Mouse (Mus musculus): ENCODE measurements around the gene Map3k6. TPM values are rescaled to one million over a fixed set of nuclear protein-coding genes. Genes with fewer than 3 reads are reported as not detected.
A peak's percentile ranks its signal among the peaks of the same experiment; 100 is the strongest.

Gene Map3k6
- total RNA-seq, 2 experiments from 2014 or later = 0.19 to 4.1 TPM

DNA sequence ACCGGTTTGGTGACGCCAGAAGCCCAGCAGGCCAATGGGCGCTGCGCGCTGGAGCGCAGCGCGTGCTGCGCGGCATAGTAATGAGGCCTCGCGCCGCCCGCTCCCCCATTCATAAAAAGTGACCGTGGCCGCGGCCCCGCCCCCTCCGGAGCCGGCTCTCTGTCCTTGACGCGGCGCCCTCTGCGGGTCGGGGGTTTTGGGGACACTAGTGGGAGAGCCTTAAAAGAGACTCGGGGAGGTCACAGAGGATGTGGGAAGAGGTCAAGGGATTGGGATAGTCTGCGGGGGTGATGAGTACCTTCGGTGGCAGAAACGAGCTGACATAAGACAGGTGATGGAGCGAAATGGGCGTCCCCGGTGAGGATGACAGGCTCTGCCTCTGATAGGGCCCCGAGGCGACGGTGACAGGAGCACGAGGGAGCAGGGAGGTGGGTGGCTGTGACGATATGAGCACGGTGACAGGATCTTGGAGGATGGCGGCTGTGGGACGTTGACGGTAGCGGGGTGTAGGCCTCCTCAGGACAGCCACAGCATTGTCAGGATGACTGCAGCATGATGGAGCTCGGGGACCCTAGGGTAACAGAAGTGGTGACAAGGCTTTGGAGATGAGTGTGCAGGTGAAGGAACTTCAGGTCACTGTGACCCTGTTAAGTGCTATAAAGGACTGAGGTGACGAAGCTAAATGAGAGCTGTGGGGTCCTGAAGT lies 27.9 kb upstream of the Map3k6 start:
- peak; percentile 81 for ATAC-seq (replicated peaks; ENCODE audit: poor library complexity, severe bottlenecking)

DNA sequence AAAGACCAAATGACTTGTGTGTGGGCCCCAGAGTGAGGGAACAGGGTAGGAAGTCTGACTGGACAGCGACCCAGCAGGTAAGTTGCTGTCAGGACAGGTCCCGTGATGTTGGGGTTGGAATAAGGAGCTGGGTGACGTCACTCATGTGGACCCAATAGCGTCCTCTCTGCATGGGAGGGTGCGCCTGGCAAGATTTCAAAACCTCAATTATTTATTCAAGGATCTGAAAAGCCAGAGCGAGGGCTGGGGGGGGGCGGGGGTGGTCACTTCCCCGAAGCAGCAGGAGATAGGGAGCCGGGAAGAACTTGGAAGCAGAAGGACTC lies 27.4 kb upstream of the Map3k6 start:
- no peak for ATAC-seq (replicated peaks; ENCODE audit: poor library complexity, severe bottlenecking)

DNA sequence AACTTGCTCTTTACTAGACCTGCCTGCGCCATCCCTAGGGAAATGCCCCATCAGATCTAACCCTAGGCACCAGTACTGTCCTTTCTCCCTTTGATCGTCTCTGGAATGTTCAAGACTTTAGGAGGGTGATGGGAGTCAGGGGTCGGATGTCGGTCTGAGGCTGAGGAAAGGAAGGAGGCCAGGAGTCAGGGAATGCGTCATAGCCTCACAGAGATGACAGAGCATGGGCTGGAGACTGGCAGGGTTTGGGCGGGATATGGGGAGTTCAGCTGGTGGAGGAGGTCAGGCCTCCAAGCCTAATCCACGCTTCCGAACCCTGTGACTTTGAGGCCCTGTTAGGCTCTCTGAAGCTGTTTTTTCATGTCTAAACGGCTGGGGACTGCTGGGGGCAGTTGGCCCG lies 27.0 kb upstream of the Map3k6 start:
- no peak for ATAC-seq (replicated peaks; ENCODE audit: poor library complexity, severe bottlenecking)

DNA sequence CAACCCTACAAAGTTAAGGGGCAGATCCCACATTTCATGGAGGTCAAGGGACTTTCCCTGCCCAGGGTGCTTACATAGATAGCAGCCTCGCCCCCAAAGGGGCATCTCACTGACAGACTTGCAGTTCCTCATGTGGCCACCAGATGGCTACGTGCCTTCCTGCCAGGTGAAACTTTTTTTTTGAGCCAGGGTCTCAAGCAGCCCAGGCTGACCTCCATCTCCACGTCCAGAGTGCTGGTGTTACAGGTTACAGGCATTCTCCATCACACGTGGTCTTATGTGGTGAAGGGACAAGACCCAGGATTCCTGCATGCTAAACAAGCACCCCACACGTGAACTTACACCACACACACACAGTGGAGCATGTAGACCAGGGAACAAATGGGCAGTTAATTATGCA lies 23.0 kb upstream of the Map3k6 start:
- peak; percentile 50 for ATAC-seq (replicated peaks; ENCODE audit: poor library complexity, severe bottlenecking)

DNA sequence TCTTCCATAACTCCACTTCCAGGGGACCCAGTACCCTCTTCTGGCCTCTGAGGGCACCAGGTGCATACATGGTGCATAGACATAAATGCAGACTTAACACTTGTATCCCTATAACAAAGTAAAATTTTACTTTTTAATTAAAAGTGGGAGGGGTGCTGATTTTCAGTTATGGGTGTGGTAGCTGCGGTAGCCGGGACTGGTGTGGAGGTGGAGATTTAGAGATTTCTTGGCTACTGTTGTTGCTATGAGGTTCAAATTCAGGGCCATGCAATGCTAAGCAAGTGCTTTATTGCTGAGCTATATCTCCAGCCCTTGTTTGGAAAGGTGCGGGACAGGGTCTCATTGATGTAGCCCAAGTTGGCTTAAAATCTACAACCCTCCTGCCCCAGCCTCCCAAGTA lies 21.9 kb upstream of the Map3k6 start:
- no peak for ATAC-seq (replicated peaks; ENCODE audit: poor library complexity, severe bottlenecking)

DNA sequence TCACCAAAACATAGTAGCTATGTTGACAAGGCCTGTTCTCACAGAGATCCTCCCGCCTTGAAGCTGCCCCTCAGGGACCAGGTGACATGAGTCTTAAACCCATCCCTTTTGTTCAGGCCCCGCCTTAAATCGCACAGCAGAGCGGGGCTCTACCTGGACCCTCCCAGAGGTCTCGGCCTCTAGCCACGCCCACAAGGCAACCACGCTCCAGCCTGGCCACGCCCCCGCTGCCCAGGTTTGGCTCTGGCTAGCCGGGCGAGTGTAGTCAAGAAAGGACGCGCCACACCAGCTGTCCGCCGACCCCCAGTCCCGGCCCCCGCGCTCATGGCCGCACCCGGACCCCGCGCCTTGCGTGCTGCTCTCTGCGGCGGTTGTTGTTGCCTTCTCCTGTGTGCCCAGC lies 20.0 kb upstream of the Map3k6 start:
- peak; percentile 49 for ATAC-seq (replicated peaks; ENCODE audit: poor library complexity, severe bottlenecking)

DNA sequence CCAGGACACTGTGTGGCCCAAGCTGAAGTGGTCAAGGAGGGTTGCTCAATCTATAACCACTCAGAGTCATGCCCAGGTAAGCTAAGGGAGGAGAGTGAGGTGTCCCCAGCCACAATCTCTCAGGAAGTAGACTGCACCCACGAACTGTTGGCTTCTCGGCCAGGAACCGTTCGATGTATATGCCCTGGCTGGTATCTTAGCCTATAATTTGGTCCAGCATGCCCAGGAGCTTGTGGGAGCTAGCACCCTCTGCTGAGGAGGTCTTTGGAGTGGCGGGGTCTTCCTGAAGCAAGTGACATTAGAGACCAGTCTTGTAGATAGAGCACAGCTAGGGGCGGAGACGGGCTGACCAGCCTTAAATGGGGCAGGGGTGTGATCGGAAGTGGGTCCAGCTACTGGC lies 18.9 kb upstream of the Map3k6 start:
- no peak for ATAC-seq (replicated peaks; ENCODE audit: poor library complexity, severe bottlenecking)

DNA sequence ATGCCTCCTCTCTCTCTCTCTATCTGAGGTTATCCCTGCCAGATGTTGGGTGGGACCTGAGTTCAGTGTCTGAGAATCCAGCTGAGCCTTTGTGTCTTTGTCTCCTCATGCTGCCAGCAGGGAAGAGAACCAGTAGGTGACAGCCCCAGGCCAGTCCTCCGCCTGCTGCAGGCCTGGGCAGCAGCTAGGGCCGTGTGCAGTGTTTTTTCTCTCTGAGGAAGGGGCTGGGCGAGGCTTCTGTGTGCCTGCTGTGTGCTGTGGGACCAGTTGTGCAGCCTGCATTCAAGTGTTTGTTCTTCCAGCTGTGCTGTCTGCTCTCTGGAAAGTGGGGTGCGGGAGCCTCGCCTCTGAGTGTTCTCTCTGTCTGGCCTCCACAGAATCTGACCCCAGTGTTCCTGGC lies 16.7 kb upstream of the Map3k6 start:
- no peak for ATAC-seq (replicated peaks; ENCODE audit: poor library complexity, severe bottlenecking)

DNA sequence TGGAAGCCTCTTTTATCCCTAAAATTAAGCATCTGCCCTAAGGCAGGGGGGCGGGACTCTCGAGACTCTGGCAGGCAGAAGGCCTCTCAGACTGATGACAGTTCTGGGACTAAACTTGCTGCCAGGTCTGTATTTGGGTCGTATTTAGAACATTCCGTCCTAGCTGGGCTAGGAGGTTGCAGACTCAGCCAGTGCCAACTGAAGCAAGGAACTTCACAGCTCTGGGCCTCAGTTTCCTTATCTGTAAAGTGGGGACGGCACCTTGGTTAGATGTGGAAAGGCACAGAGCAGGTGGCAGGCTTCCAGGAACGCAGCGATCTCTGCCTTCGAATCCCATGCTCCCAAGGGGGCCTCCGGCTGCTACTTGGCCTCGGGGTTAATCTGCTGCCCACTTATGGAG lies 14.5 kb upstream of the Map3k6 start:
- no peak for ATAC-seq (replicated peaks; ENCODE audit: poor library complexity, severe bottlenecking)

DNA sequence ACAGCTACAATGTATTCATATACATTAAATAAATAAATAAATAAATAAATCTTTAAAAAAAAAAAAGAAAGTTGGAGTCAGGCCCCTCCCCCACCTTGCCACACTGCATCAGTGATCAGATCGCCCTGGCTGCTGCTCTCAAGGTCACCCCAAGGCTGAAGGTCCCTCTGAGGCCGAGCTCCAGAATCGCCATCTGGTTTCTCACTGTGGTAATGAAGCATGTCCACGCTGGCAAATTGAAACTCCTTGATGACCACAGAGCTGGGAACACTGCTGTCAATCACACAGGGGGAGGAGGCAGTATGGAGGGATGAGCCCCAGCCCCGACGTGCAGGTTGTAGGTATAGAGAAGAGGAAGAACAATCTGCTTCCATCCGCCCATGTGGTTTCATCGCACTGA lies 13.0 kb upstream of the Map3k6 start:
- peak; percentile 17; the same call in 1 of the 2 replicates for ATAC-seq (replicated peaks; ENCODE audit: poor library complexity, severe bottlenecking)

DNA sequence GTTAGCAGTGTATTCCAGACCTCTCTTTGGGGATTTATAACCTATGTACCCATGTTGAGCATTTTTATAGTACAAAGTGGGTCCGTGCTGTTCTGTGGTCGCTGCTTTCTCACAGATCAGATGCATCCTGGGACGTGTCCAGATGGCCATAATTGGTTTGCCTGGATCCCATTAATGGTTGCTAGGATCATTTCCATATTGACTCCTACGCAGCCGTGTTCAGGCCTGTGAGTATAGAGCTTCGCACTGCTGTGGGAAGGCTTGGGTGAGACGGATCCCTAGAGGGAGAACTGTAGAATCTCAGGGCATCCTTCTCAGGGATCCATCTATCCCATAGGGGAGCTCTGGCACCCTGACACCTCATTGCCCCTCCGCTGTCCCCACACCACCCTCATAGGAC lies 11.0 kb upstream of the Map3k6 start:
- no peak for ATAC-seq (replicated peaks; ENCODE audit: poor library complexity, severe bottlenecking)

DNA sequence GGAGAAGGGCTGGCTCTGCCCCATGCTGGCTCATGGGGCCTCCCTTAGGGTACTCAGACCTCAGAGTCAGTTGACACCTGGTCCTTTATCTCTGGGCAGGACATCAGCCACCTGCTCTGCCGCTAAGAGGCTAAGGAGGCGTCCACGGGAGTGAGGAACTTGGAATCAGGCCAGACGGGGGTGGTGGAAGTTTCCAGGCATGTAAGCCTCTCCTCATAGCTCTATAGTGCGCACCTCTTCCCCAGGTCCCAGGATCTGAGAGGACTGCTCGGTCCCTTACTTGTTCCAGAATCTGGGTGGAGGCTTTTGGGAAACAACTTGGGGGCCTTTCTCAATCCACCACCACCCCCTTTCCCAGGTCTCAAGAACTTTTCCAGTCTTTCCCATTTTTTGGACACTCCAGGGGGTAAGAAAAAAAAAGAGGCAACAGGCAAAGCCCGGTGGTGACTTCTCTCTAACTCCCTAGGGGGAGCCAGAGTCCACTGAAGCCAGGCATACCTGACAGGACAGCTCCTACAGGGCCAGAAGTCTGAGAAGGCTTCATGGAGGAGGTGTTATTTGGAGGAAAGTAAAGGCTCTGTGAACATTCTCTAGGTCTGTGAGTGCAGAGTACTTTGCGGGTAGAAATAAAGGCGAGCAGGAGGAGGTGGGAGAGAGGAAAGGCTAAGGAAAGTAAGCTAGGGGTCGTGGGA lies 7.2 kb upstream of the Map3k6 start:
- 0 out of 2 replicates have a peak, but pooled peaks have one; percentile 28 for ATAC-seq (replicated peaks; ENCODE audit: poor library complexity, severe bottlenecking)

DNA sequence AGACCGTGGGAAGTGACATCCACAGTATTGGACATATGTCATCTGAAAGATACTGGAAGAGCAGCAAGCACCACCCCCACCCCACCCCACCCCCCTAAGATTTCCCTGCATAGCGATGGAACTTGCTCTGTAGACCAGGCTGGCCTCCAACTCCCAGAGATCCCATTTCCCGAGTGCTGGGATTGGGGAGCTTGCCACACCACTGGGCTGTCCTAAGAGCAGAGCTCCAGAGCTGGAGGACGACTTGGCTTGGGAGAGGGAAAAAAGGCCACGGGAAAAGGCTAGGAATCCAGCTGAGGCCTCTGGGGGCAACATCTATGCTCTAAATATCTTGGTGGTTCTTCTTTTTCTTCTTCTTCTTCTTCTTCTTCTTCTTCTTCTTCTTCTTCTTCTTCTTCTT lies 5.8 kb upstream of the Map3k6 start:
- no peak for ATAC-seq (replicated peaks; ENCODE audit: poor library complexity, severe bottlenecking)

DNA sequence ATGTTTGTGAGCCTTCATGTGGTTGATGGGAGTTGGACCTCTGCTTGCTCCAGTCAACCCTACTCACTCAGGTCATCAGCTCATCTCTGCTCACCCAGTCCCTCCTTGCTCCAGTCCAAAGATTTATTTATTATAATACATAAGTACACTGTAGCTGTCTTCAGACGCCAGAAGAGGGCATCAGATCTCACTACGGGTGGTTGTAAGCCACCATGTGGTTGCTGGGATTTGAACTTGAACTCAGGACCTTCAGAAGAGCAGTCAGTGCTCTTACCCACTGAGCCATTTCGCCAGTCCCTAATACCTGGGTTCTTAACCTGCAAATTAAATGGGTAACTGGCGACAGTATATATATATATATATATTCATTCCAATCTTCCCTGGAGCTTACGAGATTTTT lies 5.2 kb upstream of the Map3k6 start:
- no peak for ATAC-seq (replicated peaks; ENCODE audit: poor library complexity, severe bottlenecking)

DNA sequence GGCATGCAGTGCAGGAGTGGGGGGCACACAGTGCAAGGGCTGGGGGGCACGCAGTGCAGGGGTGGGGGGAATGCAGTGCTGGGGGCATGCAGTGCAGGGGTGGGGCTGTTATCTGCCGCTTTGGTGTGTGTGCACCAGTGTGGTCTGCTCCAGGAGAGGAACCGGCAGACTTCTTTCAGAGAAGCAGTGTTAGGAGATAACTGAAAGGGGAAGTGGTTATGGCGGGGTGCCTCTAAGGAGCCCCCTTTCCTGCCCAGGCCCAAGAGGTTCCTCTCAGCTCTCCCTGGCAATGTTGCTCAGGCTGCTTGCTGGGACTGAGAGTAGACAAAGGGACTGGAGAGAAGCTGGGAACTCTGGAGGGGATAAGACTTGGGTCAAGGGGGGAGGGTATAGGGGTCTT lies 2.7 kb upstream of the Map3k6 start:
- peak; percentile 65 for ATAC-seq (replicated peaks; ENCODE audit: poor library complexity, severe bottlenecking)

DNA sequence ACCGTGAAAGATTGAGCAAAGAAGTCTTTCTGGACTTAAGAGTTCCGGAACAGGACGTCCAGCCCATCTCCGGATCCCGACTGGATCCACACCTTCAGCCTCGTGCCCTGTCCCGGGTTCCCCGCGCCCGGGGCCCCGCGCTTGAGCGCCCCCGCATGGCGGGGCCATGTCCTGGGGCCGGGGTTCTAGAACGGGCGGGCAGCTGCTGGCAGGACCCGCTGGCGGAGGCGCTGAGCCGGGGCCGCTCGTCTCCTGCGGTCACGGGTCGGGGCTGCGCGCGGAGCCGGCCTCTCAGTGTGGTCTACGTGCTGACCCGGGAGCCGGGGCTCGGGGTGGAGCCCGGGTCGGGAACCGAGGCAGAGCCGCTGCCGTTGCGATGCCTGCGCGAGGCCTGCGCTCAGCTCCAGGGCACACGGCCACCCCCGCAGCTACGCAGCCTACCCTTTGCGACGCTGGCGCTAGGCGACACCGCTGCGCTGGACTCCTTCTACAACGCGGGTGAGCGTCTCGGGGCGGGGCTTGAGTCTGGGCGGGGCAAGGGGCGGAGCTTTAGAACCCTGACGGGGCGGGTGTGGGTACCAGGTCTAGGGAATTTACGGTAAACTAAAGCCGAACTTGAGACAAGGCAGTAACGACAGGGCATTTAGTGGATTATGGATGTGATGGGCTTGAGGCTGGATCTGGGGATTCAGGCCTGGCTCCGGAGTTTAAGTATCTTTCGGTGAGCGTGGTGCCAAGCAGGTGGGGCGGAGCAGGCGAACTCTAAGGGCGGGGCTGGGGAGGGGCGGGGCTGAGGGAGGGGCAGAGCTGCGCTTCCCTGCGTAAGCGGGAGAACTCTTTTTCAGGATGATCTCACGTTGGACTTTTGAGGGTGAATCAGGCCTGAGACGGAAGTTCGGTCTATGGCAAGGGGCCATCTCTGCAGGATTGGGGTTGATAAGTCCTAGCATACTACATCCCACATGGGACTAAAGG lies 603 bp downstream of the Map3k6 start:
- ATAC-seq (replicated peaks; ENCODE audit: poor library complexity, severe bottlenecking) = peak; percentile 62

DNA sequence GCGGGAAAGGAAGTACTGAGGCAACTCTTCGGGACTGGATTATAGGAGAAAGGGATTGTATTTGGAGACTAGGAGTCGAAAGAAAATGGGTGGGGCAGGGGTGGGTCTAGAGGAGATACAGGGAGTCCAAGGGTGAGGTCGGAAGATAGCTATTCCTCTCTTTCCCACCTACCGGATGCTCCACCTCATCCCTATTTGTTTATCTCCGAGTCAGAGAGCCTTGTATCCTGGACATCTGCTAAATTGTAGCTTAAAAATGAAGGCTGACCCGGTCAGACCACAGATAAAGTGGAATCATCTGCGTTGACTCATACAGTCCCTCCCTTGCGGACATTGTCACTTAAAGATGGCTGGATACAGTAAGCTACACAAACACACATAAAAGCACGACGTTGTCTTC lies 1.3 kb downstream of the Map3k6 start:
- no peak for ATAC-seq (replicated peaks; ENCODE audit: poor library complexity, severe bottlenecking)

DNA sequence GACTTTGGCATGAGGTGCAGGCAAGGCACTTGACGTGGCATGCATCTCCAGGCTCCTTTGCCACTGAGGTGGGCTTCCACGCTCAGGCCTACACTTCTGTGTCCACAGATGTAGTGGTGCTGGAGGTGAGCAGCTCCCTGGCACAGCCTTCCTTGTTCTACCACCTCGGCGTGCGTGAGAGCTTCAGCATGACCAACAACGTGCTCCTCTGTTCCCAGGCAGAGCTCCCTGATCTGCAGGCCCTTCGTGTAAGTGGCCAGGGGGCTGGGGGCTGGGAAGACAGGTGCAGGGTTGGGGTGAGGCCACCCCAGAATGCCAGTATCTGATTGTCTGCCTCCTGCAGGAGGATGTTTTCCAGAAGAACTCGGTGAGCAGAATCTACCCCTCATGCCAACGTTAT lies 2.1 kb downstream of the Map3k6 start:
- no peak for ATAC-seq (replicated peaks; ENCODE audit: poor library complexity, severe bottlenecking)

DNA sequence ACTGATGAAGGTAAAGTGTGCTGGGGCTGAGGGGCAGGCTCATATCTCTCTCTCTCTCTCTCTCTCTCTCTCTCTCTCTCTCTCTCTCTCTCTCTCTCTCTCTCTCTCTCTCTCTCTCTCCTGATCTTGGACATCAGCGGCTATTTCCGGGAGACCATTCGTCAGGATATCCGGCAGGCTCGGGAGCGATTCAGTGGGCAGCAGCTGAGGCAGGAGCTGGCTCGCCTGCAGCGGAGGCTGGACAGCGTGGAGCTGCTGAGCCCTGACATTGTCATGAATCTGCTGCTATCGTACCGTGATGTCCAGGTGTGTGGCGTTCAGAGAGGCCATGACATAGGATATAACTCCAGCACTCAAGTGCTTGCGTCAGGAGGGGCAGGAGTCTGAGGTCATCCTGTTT lies 2.9 kb downstream of the Map3k6 start:
- ATAC-seq (replicated peaks; ENCODE audit: poor library complexity, severe bottlenecking) = no peak

DNA sequence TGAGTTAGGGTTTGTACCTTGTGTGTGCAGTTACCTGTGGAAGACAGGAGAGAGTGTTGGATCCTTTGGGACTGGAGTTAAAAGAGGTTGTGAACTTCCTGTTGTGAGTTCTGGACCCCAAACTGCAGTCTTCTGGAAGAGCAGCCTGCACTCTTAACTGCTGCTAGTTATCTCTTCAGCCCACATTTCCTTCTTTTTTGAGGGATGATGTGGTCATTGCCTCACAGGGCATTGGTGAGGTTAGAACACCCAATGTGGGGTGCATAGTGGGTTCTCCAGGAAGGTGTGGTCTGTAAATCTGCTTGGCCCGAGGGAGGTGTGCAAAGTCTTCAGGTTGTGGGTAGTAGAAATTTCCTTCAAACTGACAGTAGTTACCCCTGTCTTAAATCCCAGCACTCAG lies 3.7 kb downstream of the Map3k6 start:
- no peak for ATAC-seq (replicated peaks; ENCODE audit: poor library complexity, severe bottlenecking)

DNA sequence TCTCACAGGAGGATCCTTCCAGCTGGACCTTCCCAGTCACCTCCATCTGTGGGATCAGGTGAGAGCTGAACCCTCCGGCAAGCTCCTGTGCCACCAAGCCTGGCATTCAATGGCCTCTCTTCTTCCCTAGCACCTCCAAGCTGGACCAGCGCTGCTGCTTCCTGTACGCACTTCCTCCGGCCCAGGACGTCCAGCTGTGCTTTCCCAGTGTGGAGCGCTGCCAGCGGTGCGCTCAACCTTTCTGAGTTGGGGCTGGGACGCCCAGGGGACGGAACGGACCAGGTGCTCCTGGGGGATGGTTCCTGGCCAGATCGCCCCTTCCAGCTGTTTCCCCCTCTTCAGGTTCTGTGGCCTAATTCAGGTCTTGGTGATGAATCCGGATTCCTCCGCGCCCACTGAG lies 6.5 kb downstream of the Map3k6 start:
- no peak for ATAC-seq (replicated peaks; ENCODE audit: poor library complexity, severe bottlenecking)
